Mouse (Mus musculus): ENCODE data around the gene Car7. TPM values are rescaled to one million over a fixed set of nuclear protein-coding genes. Genes with fewer than 3 reads are reported as not detected.

Car7 gene
- polyA plus RNA-seq, 2 experiments = 5.0 to 11.2 TPM

GRCm38 (mm10) chr8:104542160-104542559 is 7.7 kb downstream of the Car7 start:
- no peak overlapping the region for H3K4me2 ChIP-seq (ENCODE audit: low read depth)
- no peak overlapping the region for H3K4me3 ChIP-seq (ENCODE audit: insufficient read depth in 1 of 2, low read depth in 2 of 2, low read length in 2 of 2)
- no peaks in the 10 kb centered on the region for H3K4me1 ChIP-seq (replicated peaks; ENCODE audit: control insufficient read depth in 2 of 2, insufficient read depth in 2 of 2, low read length in 1 of 2)
- no peaks in the 10 kb centered on the region for H3K9me3 ChIP-seq (ENCODE audit: control insufficient read depth, low read length)
- no peak overlapping the region for H3K27ac ChIP-seq
- no peak overlapping the region for H3K9ac ChIP-seq (replicated peaks)
- H3K27me3 ChIP-seq (ENCODE audit: control insufficient read depth, insufficient read depth, low read length) = peaks cover 47% of the 10 kb centered on the region
- ATAC-seq (ENCODE audit: insufficient read depth) (no peak), DNase-seq (ENCODE audit: low read depth in 3 of 3, low spot score in 3 of 3) (no peak)
- WGBS (ENCODE audit: insufficient replicate concordance) = 18% methylated on average over 11 of the region's 11 CpGs
- TF ChIP-seq CTCF (IDR thresholded peaks at IDR 0.05; ENCODE audit: low read depth) (no peak), EP300 (IDR thresholded peaks at IDR 0.05; ENCODE audit: low read depth) (no peak)
- no peaks in the 10 kb centered on the region for H3K36me3 ChIP-seq (replicated peaks; ENCODE audit: control insufficient read depth, insufficient read depth, low read depth)

GRCm38 (mm10) chr8:104543440-104544045 is 9.1 kb downstream of the Car7 start:
- 65% methylated on average over 8 of the region's 8 CpGs for WGBS (ENCODE audit: insufficient replicate concordance)
- no peak overlapping the region for H3K27ac ChIP-seq
- H3K9ac ChIP-seq (replicated peaks) = no peak overlapping the region
- H3K4me1 ChIP-seq (replicated peaks; ENCODE audit: control insufficient read depth in 2 of 2, insufficient read depth in 2 of 2, low read length in 1 of 2) = no peaks in the 10 kb centered on the region
- H3K4me3 ChIP-seq (ENCODE audit: insufficient read depth in 1 of 2, low read depth in 2 of 2, low read length in 2 of 2) = no peak overlapping the region
- H3K27me3 ChIP-seq (ENCODE audit: control insufficient read depth, insufficient read depth, low read length) = peaks cover 45% of the 10 kb centered on the region
- no peak for ATAC-seq (ENCODE audit: insufficient read depth)
- H3K4me2 ChIP-seq (ENCODE audit: low read depth) = no peak overlapping the region
- no peaks in the 10 kb centered on the region for H3K9me3 ChIP-seq (ENCODE audit: control insufficient read depth, low read length)
- DNase-seq (ENCODE audit: low read depth in 3 of 3, low spot score in 3 of 3) = no peak
- H3K36me3 ChIP-seq (replicated peaks; ENCODE audit: control insufficient read depth, insufficient read depth, low read depth) = no peaks in the 10 kb centered on the region
- TF ChIP-seq CTCF (IDR thresholded peaks at IDR 0.05; ENCODE audit: low read depth) (no peak), EP300 (IDR thresholded peaks at IDR 0.05; ENCODE audit: low read depth) (no peak)

- no peak overlapping the region for H3K4me2 ChIP-seq (ENCODE audit: low read depth)
- ATAC-seq (ENCODE audit: insufficient read depth) = no peak
- H3K36me3 ChIP-seq (replicated peaks; ENCODE audit: control insufficient read depth, insufficient read depth, low read depth) = no peaks in the 10 kb centered on the region
- WGBS (ENCODE audit: insufficient replicate concordance) = 65% methylated on average over 4 of the region's 4 CpGs
- no peak overlapping the region for H3K27ac ChIP-seq
- no peaks in the 10 kb centered on the region for H3K27me3 ChIP-seq (ENCODE audit: control insufficient read depth, insufficient read depth, low read length)
- no peaks in the 10 kb centered on the region; a peak in 1 of 4 replicates for H3K4me1 ChIP-seq (replicated peaks; ENCODE audit: control insufficient read depth in 2 of 2, insufficient read depth in 2 of 2, low read length in 1 of 2)
- DNase-seq (ENCODE audit: low read depth in 3 of 3, low spot score in 3 of 3) = no peak
- H3K4me3 ChIP-seq (ENCODE audit: insufficient read depth in 1 of 2, low read depth in 2 of 2, low read length in 2 of 2) = no peak overlapping the region
- no peaks in the 10 kb centered on the region for H3K9me3 ChIP-seq (ENCODE audit: control insufficient read depth, low read length)
- no peak for TF ChIP-seq EP300 (IDR thresholded peaks at IDR 0.05; ENCODE audit: low read depth)
- H3K9ac ChIP-seq (replicated peaks) = no peak overlapping the region
Measured at GRCm38 (mm10) chr8:104555191-104555590, 20.7 kb downstream of the Car7 start.

GRCm38 (mm10) chr8:104557226-104557625 is 22.7 kb downstream of the Car7 start:
- peak; percentile 45; the same call in 1 of the 2 replicates for ATAC-seq (ENCODE audit: insufficient read depth)
- Histone ChIP-seq H3K9ac (replicated peaks) (no peak overlapping the region), H3K4me3 (ENCODE audit: insufficient read depth in 1 of 2, low read depth in 2 of 2, low read length in 2 of 2) (no peak overlapping the region), H3K4me1 (replicated peaks; ENCODE audit: control insufficient read depth in 2 of 2, insufficient read depth in 2 of 2, low read length in 1 of 2) (no peaks in the 10 kb centered on the region; a peak in 1 of 4 replicates), H3K9me3 (ENCODE audit: control insufficient read depth, low read length) (no peaks in the 10 kb centered on the region), H3K36me3 (replicated peaks; ENCODE audit: control insufficient read depth, insufficient read depth, low read depth) (no peaks in the 10 kb centered on the region), H3K27ac (no peak overlapping the region), H3K27me3 (ENCODE audit: control insufficient read depth, insufficient read depth, low read length) (no peaks in the 10 kb centered on the region), H3K4me2 (ENCODE audit: low read depth) (no peak overlapping the region; the same call in 1 of the 2 replicates)
- DNase-seq (ENCODE audit: low read depth in 3 of 3, low spot score in 3 of 3) = no peak
- TF ChIP-seq EP300 (IDR thresholded peaks at IDR 0.05; ENCODE audit: low read depth) (no peak), CTCF (IDR thresholded peaks at IDR 0.05; ENCODE audit: low read depth) (no peak)
- WGBS (ENCODE audit: insufficient replicate concordance) = 46% methylated on average over 7 of the region's 7 CpGs

- Histone ChIP-seq H3K36me3 (replicated peaks; ENCODE audit: control insufficient read depth, insufficient read depth, low read depth) (no peaks in the 10 kb centered on the region), H3K9me3 (ENCODE audit: control insufficient read depth, low read length) (no peaks in the 10 kb centered on the region), H3K4me1 (replicated peaks; ENCODE audit: control insufficient read depth in 2 of 2, insufficient read depth in 2 of 2, low read length in 1 of 2) (peaks cover 0 to 5% of the 10 kb centered on the region in 2 experiments; a peak in 2 of 4 replicates), H3K4me2 (ENCODE audit: low read depth) (no peak overlapping the region), H3K27me3 (ENCODE audit: control insufficient read depth, insufficient read depth, low read length) (no peaks in the 10 kb centered on the region), H3K27ac (no peak overlapping the region), H3K4me3 (ENCODE audit: insufficient read depth in 1 of 2, low read depth in 2 of 2, low read length in 2 of 2) (no peak overlapping the region), H3K9ac (replicated peaks) (no peak overlapping the region)
- ATAC-seq (ENCODE audit: insufficient read depth) (no peak), DNase-seq (ENCODE audit: low read depth in 3 of 3, low spot score in 3 of 3) (no peak)
- TF ChIP-seq EP300 (IDR thresholded peaks at IDR 0.05; ENCODE audit: low read depth) (no peak), CTCF (IDR thresholded peaks at IDR 0.05; ENCODE audit: low read depth) (no peak)
Measured at GRCm38 (mm10) chr8:104560731-104561130, 26.2 kb downstream of the Car7 start.
